Mouse (Mus musculus): ENCODE measurements around the gene Gm10842. TPM values are rescaled to one million over a fixed set of nuclear protein-coding genes. Genes with fewer than 3 reads are reported as not detected.

Gene Gm10842
- polyA plus RNA-seq, 1 experiment from 2014 or later = not detected

DNA sequence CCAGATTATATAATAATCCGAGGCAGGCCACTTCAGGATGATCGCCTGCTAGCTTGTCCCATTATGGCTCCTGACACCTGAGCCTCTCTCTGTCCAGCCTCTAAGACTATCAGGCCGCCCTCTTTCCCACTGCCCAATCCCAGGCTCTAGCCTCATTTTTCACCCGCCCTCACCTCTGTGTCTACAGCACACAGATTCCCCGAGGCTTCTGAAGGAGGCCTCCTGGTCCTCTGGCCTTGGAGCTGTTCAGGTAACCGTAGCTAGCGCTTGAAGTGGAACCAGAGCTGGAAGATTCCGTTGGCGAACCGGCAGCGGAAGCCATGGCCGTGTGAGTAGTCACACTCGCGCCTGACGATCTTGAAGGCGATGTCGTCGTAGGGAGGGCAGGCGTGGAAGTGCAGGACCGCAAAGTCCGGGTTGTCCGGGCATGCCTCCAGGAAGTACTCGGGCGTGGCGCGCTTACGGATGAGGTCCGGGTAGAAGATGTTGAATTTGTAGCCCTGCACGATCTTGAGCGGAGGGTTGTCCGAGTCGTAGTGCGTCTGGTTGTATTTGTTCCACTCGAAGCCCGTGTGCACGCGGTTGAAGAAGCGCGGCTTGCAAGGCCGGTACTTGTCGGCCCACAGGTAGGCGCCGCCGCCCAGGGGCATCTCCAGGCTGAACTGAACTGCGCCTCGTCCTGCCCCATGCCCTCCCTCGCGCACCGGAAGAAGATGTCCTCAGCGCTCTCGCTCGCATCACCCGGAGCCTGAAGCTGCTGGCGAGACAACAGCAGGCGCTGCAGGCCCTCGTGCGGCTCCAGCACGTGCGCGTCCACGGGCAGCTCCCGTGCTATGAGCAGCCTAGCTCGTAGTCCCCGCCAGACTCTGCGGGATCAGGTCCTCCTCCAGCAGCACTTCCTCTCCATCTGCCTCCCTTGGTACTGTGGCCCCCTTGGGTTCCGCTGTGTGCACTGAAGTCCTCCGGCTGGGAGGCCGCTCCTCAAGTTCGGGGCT is 18.1 kb downstream of the Gm10842 start:
- H3K4me2 ChIP-seq (replicated peaks; ENCODE audit: low read depth) = no peak overlapping the region
- 76% methylated on average over 69 of the region's 69 CpGs for WGBS
- H3K27ac ChIP-seq (replicated peaks) = no peak overlapping the region
- H3K4me3 ChIP-seq (ENCODE audit: low read depth, low read length) = no peak overlapping the region
- H3K36me3 ChIP-seq (ENCODE audit: control insufficient read depth, insufficient read depth, low read length) = no peaks in the 10 kb centered on the region
- no peaks in the 10 kb centered on the region for H3K9me3 ChIP-seq (ENCODE audit: control insufficient read depth, low read length)
- no peak overlapping the region for H3K9ac ChIP-seq (ENCODE audit: low read length)
- TF ChIP-seq EP300 (optimal IDR thresholded peaks at IDR 0.05) (no peak), CTCF (IDR thresholded peaks at IDR 0.05; ENCODE audit: low read depth) (no peak)
- no peaks in the 10 kb centered on the region for H3K27me3 ChIP-seq (ENCODE audit: control insufficient read depth, insufficient read depth, low read length)
- DNase-seq (ENCODE audit: low spot score) (no peak), ATAC-seq (ENCODE audit: low FRiP score, low TSS enrichment) (no peak)
- no peaks in the 10 kb centered on the region for H3K4me1 ChIP-seq (replicated peaks; ENCODE audit: control insufficient read depth, insufficient read depth)

DNA sequence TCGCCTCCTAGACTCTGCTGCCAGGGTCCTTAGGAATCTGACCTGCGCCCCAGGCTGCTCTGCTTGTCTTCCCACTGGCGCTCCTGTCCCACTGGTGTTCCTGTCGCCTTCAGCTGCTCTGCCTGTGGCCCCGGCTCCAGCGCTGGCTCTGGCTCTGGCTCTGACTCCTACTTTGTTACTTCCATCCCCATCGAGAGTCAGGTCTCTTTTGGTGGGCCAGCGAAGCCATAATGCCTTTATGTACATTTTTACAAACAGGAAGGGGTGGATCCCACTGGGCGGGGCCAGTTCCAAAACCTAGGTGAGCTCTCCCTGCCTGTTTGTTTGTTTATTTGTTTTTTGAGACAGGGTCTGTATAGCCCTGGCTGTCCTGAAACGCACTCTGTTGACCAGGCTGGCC is 20.1 kb downstream of the Gm10842 start:
- Histone ChIP-seq H3K9ac (ENCODE audit: low read length) (no peak overlapping the region), H3K4me2 (replicated peaks; ENCODE audit: low read depth) (no peak overlapping the region), H3K36me3 (ENCODE audit: control insufficient read depth, insufficient read depth, low read length) (no peaks in the 10 kb centered on the region), H3K27me3 (ENCODE audit: control insufficient read depth, insufficient read depth, low read length) (no peaks in the 10 kb centered on the region), H3K4me3 (ENCODE audit: low read depth, low read length) (no peak overlapping the region), H3K27ac (replicated peaks) (no peak overlapping the region), H3K4me1 (replicated peaks; ENCODE audit: control insufficient read depth, insufficient read depth) (no peaks in the 10 kb centered on the region), H3K9me3 (ENCODE audit: control insufficient read depth, low read length) (no peaks in the 10 kb centered on the region)
- TF ChIP-seq EP300 (optimal IDR thresholded peaks at IDR 0.05) (no peak), CTCF (IDR thresholded peaks at IDR 0.05; ENCODE audit: low read depth) (no peak)
- no peak for ATAC-seq (ENCODE audit: low FRiP score, low TSS enrichment)
- no peak for DNase-seq (ENCODE audit: low spot score)
- 92% methylated on average over 10 of the region's 10 CpGs for WGBS

DNA sequence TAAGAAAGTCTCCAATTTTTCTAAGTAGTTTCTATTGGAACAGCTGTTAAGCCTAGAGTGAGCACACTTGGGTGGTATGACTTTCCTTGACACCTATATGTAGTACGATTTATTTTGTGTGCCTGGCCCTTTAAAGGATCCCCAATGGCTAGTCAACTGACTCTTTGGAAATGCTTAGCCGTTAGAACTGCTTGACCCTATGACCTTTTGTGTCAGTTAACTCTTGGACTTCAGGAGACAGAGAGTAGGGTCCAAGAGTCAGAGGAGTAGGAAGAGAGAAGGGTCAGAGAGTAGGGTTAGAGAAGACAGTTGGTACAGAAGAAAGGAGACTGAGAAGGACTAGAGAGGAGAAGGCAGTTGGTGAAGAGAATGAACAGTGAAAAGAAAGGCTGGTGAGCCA is 31.8 kb downstream of the Gm10842 start, which contains the start of gene Tlk2:
Gene Tlk2 (plus strand): TSS at position 292 of the 400 bp plus-strand sequence.
- no peak for DNase-seq (ENCODE audit: low spot score)
- Histone ChIP-seq H3K4me3 (ENCODE audit: low read depth, low read length) (no peak within 1 kb of the TSS), H3K9me3 (ENCODE audit: control insufficient read depth, low read length) (no peaks in the 10 kb centered on the region), H3K4me2 (replicated peaks; ENCODE audit: low read depth) (peak within 1 kb of the TSS; percentile 85), H3K36me3 (ENCODE audit: control insufficient read depth, insufficient read depth, low read length) (no peaks in the 10 kb centered on the region), H3K4me1 (replicated peaks; ENCODE audit: control insufficient read depth, insufficient read depth) (0 out of 2 replicates have a peak, but pooled peaks cover 3% of the 10 kb centered on the region), H3K27me3 (ENCODE audit: control insufficient read depth, insufficient read depth, low read length) (no peaks in the 10 kb centered on the region), H3K9ac (ENCODE audit: low read length) (no peak within 1 kb of the TSS), H3K27ac (replicated peaks) (no peak within 1 kb of the TSS)
- no peak for ATAC-seq (ENCODE audit: low FRiP score, low TSS enrichment)
- 45% methylated on average over 2 of the region's 2 CpGs for whole genome bisulfite sequencing
- no peak for TF ChIP-seq EP300 (optimal IDR thresholded peaks at IDR 0.05)

DNA sequence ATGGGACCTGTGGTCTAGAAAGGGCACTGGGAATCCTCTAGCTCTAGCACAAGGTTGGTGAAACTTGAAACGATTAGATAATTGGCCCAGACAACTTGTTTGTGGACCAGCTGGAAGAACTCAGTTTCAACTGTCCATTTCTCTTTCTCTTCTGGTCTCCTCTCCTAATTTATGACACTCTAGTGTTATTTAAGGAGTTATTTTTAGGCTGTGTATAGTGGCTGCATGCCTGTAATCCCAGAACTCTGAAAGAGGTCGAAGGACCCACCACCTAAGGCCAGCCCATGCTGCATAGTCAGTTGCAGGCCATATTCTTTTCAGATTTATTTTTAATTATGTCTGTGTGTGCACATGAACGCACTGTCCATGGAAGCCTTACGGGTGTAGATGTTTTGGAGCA is 32.8 kb downstream of the Gm10842 start:
- Histone ChIP-seq H3K9me3 (ENCODE audit: control insufficient read depth, low read length) (no peaks in the 10 kb centered on the region), H3K4me2 (replicated peaks; ENCODE audit: low read depth) (peak overlapping the region; percentile 85), H3K4me1 (replicated peaks; ENCODE audit: control insufficient read depth, insufficient read depth) (0 out of 2 replicates have a peak, but pooled peaks cover 3% of the 10 kb centered on the region), H3K9ac (ENCODE audit: low read length) (no peak overlapping the region), H3K4me3 (ENCODE audit: low read depth, low read length) (no peak overlapping the region), H3K36me3 (ENCODE audit: control insufficient read depth, insufficient read depth, low read length) (peaks cover 3% of the 10 kb centered on the region; the same call in 1 of the 2 replicates), H3K27ac (replicated peaks) (no peak overlapping the region; the same call in 1 of the 2 replicates), H3K27me3 (ENCODE audit: control insufficient read depth, insufficient read depth, low read length) (no peaks in the 10 kb centered on the region)
- DNase-seq (ENCODE audit: low spot score) = no peak
- WGBS = 62% methylated on average over 4 of the region's 4 CpGs
- ATAC-seq (ENCODE audit: low FRiP score, low TSS enrichment) = no peak
- TF ChIP-seq EP300 (optimal IDR thresholded peaks at IDR 0.05) (no peak), CTCF (IDR thresholded peaks at IDR 0.05; ENCODE audit: low read depth) (no peak)

DNA sequence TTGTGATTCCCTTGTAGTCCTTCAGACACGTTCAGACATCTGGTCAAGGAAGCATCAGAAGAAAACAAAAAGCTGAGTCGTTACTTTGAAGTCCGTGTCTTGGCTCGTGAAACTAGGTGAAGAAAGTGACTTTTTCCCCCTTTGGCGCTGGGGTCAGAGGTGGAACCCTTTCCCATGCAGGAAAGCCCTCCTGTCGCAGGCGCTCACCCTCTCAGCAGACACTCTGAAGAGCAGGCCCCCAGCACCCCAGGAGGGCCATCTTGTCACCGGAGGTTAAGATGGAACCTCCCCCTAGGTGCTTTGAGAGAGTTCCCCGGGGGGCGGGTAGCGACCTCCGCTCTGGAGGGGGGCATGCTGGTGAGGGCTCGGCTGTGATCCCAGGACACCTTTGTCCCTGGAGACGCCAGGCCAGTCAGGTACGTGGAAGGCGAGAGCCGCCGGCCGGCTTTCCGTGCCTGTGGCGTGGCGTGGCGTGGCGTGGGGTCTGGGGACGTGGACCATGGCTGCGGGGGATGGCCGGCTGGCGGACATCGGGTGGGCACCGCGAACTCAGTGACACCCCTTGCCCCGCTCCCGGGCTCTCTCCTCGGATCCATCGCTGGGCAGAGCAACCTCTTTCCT is 33.9 kb downstream of the Gm10842 start:
- TF ChIP-seq EP300 (optimal IDR thresholded peaks at IDR 0.05) (no peak), CTCF (IDR thresholded peaks at IDR 0.05; ENCODE audit: low read depth) (no peak)
- peak; percentile 1; the same call in 1 of the 2 replicates for ATAC-seq (ENCODE audit: low FRiP score, low TSS enrichment)

More for the DNA sequence above, 33.9 kb downstream of the Gm10842 start:
- Histone ChIP-seq H3K27ac (replicated peaks) (peak overlapping the region; percentile 97), H3K4me3 (ENCODE audit: low read depth, low read length) (peak overlapping the region; percentile 96), H3K9ac (ENCODE audit: low read length) (peak overlapping the region; percentile 100), H3K4me1 (replicated peaks; ENCODE audit: control insufficient read depth, insufficient read depth) (0 out of 2 replicates have a peak, but pooled peaks cover 3% of the 10 kb centered on the region), H3K9me3 (ENCODE audit: control insufficient read depth, low read length) (no peaks in the 10 kb centered on the region), H3K36me3 (ENCODE audit: control insufficient read depth, insufficient read depth, low read length) (peaks cover 7% of the 10 kb centered on the region; the same call in 1 of the 2 replicates), H3K4me2 (replicated peaks; ENCODE audit: low read depth) (peak overlapping the region; percentile 85), H3K27me3 (ENCODE audit: control insufficient read depth, insufficient read depth, low read length) (no peaks in the 10 kb centered on the region)
- DNase-seq (ENCODE audit: low spot score) = peak; percentile 56
- under 1% methylated on average over 35 of the region's 35 CpGs for WGBS

Measured in stomach, postnatal 0 days (tissue).